Mouse (Mus musculus): ENCODE data around the gene Polr2h. TPM values are rescaled to one million over a fixed set of nuclear protein-coding genes. Genes with fewer than 3 reads are reported as not detected.
A peak's percentile ranks its signal among the peaks of the same experiment; 100 is the strongest.

The Polr2h gene
- total RNA-seq, 2 experiments from 2014 or later = 81.4 to 103 TPM

GRCm38 (mm10) chr16:20739845-20740244 lies 22.4 kb downstream of the Polr2h start:
- no peak for ATAC-seq (replicated peaks; ENCODE audit: low FRiP score, low TSS enrichment, poor library complexity, severe bottlenecking)

- ATAC-seq (replicated peaks; ENCODE audit: low FRiP score, low TSS enrichment, poor library complexity, severe bottlenecking) = no peak
These were observed 29.2 kb downstream of the Polr2h start for GRCm38 (mm10) chr16:20746641-20747040.

- ATAC-seq (replicated peaks; ENCODE audit: low FRiP score, low TSS enrichment, poor library complexity, severe bottlenecking) = no peak
These were observed 33.1 kb downstream of the Polr2h start for GRCm38 (mm10) chr16:20750518-20750917.

- no peak for ATAC-seq (replicated peaks; ENCODE audit: low FRiP score, low TSS enrichment, poor library complexity, severe bottlenecking)
These were observed 38.6 kb downstream of the Polr2h start for GRCm38 (mm10) chr16:20756052-20756451.

DNA sequence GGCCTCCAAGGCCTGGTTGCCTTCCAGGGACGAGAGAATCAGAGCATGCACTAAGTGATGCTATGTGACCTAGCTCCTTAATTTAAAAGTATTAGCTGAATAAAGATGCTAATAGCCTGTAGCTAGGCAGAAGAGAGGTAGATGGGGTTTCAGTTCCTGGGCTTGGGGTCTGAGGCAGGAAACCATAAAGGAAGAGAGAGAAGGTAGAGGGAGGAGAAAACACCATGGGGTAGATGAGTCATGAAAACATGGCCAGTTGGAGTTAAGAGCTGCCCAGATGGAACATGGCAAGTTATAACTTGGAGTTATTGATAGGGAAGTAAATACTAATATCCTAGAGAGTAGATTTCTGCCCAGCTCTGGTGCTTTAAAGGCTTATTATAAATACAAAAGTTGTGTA lies 39.9 kb downstream of the Polr2h start:
- ATAC-seq (replicated peaks; ENCODE audit: low FRiP score, low TSS enrichment, poor library complexity, severe bottlenecking) = no peak

DNA sequence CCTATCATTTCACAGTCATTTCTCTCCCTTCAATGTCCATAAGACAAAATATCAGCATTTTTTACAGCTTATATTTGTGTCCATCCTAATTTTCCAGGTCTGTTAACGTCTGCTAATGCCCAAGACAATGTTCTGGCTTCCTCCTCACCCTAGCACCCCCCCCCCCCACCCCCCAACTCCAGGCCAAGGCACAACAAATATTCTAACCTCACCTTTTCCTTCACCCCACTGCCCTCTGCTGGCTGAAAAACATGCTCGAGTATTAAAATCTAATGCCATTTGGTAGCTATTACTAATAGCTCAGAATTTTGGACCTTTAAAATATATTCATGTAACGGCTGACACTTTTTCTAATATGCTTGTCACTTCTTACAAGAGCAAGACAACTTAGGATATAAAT lies 44.2 kb downstream of the Polr2h start:
- no peak for ATAC-seq (replicated peaks; ENCODE audit: low FRiP score, low TSS enrichment, poor library complexity, severe bottlenecking)

DNA sequence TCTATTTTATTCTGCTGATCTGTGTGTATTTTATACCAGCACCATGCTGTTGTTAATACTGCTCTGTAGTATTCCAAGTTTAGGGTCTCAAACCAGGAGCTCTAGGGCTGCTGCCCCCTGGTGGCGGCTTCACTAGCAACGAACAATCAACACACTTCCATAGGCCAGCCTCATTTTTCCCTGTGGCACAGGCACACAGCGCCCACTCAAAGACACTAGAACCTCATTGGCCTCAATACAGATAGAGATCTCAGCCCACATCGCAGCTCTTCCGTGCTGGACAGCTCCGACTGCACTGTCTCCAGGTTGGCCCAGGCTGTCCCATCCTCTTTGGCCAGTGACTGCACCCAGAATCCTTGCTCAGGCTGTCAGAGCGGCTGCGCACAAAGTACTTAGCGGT lies 47.8 kb downstream of the Polr2h start:
- ATAC-seq (replicated peaks; ENCODE audit: low FRiP score, low TSS enrichment, poor library complexity, severe bottlenecking) = peak; percentile 34

Other genes starting within 250 kb of the Polr2h start
- 80.8 and 82.4 TPM in 2 replicates for gene Eif2b5, start 218.8 kb upstream of the Polr2h start, total RNA-seq (2014; fragmentation: Nextera tagmentation)
- 108 TPM in 2 replicates for gene Eif2b5, start 218.8 kb upstream of the Polr2h start, total RNA-seq (2017)
- 27.7 and 32.8 TPM in 2 replicates for gene Dvl3, start 200.7 kb upstream of the Polr2h start, total RNA-seq (2014; fragmentation: Nextera tagmentation)
- gene Dvl3, start 200.7 kb upstream of the Polr2h start, total RNA-seq (2017) = 2.7 and 3.3 TPM in 2 replicates
- gene Ap2m1, start 182.2 kb upstream of the Polr2h start, total RNA-seq (2014; fragmentation: Nextera tagmentation) = 166 and 200 TPM in 2 replicates
- gene Ap2m1, start 182.2 kb upstream of the Polr2h start, total RNA-seq (2017) = 113 and 150 TPM in 2 replicates
- 42.8 and 60.5 TPM in 2 replicates for gene Abcf3, start 169.1 kb upstream of the Polr2h start, total RNA-seq (2014; fragmentation: Nextera tagmentation)
- gene Abcf3, start 169.1 kb upstream of the Polr2h start, total RNA-seq (2017) = 38.7 and 42.9 TPM in 2 replicates
- gene Vwa5b2, start 128.2 kb upstream of the Polr2h start, total RNA-seq (2014; fragmentation: Nextera tagmentation) = not detected in 2 replicates
- gene Vwa5b2, start 128.2 kb upstream of the Polr2h start, total RNA-seq (2017) = not detected in 2 replicates
- 13.3 and 32.7 TPM in 2 replicates for gene Eef1akmt4, start 106.1 kb upstream of the Polr2h start, total RNA-seq (2014; fragmentation: Nextera tagmentation)
- 5.4 and 6.5 TPM in 2 replicates for gene Eef1akmt4, start 106.1 kb upstream of the Polr2h start, total RNA-seq (2017)
- gene Gm49333, start 106.1 kb upstream of the Polr2h start, total RNA-seq (2014; fragmentation: Nextera tagmentation) = not detected in 2 replicates
- not detected in 2 replicates for gene Gm49333, start 106.1 kb upstream of the Polr2h start, total RNA-seq (2017)
- gene Alg3, start 105.9 kb upstream of the Polr2h start, total RNA-seq (2014; fragmentation: Nextera tagmentation) = 28.7 and 36.6 TPM in 2 replicates
- gene Alg3, start 105.9 kb upstream of the Polr2h start, total RNA-seq (2017) = 24.3 and 33.1 TPM in 2 replicates
- gene Camk2n2, start 96.4 kb upstream of the Polr2h start, total RNA-seq (2014; fragmentation: Nextera tagmentation) = not detected in 2 replicates
- not detected in 2 replicates for gene Camk2n2, start 96.4 kb upstream of the Polr2h start, total RNA-seq (2017)
- not detected in 2 replicates for gene Ece2, start 87.8 kb upstream of the Polr2h start, total RNA-seq (2014; fragmentation: Nextera tagmentation)
- not detected in 2 replicates for gene Ece2, start 87.8 kb upstream of the Polr2h start, total RNA-seq (2017)
- 234 and 246 TPM in 2 replicates for gene Psmd2, start 66.0 kb upstream of the Polr2h start, total RNA-seq (2014; fragmentation: Nextera tagmentation)
- 233 and 271 TPM in 2 replicates for gene Psmd2, start 66.0 kb upstream of the Polr2h start, total RNA-seq (2017)
- gene Eif4g1, start 49.4 kb upstream of the Polr2h start, total RNA-seq (2014; fragmentation: Nextera tagmentation) = 287 and 336 TPM in 2 replicates
- 332 and 405 TPM in 2 replicates for gene Eif4g1, start 49.4 kb upstream of the Polr2h start, total RNA-seq (2017)
- gene Fam131a, start 24.4 kb upstream of the Polr2h start, total RNA-seq (2014; fragmentation: Nextera tagmentation) = not detected in 2 replicates
- gene Fam131a, start 24.4 kb upstream of the Polr2h start, total RNA-seq (2017) = 0.85 TPM in 1 of 2 replicates, not detected in the other
- gene Clcn2, start 81 bp downstream of the Polr2h start, total RNA-seq (2014; fragmentation: Nextera tagmentation) = 16.7 and 29.1 TPM in 2 replicates
- 4.9 and 8.0 TPM in 2 replicates for gene Clcn2, start 81 bp downstream of the Polr2h start, total RNA-seq (2017)
- not detected in 2 replicates for gene Chrd, start 15.5 kb downstream of the Polr2h start, total RNA-seq (2014; fragmentation: Nextera tagmentation)
- not detected in 2 replicates for gene Chrd, start 15.5 kb downstream of the Polr2h start, total RNA-seq (2017)
- gene Thpo, start 16.8 kb downstream of the Polr2h start, total RNA-seq (2014; fragmentation: Nextera tagmentation) = not detected in 2 replicates
- not detected in 2 replicates for gene Thpo, start 16.8 kb downstream of the Polr2h start, total RNA-seq (2017)

Measured in megakaryocyte-erythroid progenitor cell, adult 5-6 weeks (primary cell).